Mouse (Mus musculus) megakaryocyte progenitor cell, adult 5-6 weeks (primary cell): ENCODE results near the gene Klk7. TPM values are rescaled to one million over a fixed set of nuclear protein-coding genes. Genes with fewer than 3 reads are reported as not detected.

Source experiments
- total RNA-seq, 2 experiments: library from RNA; stranded (forward) in 1 of 2; stranded (reverse) in 1 of 2; fragments of 157-497, 149-512 nt in 1 of 2; fragments of 200-1000 nt in 1 of 2; gene quantifications; 2 replicates each; pipeline versions ENCODE4 v1.2.3 to v1.2.4; 2015 to 2017

Gene Klk7
- total RNA-seq, 2 experiments from 2014 or later: not detected

Other genes with a start within 250 kb of the Klk7 start
- gene Zfp658, start 249.0 kb upstream of the Klk7 start, total RNA-seq (2015): 0.54 and 1.1 TPM in 2 replicates
- gene Zfp658, start 249.0 kb upstream of the Klk7 start, total RNA-seq (2017): 1.0 and 2.1 TPM in 2 replicates
- 11.6 and 12.4 TPM in 2 replicates for gene Zfp719, start 231.7 kb upstream of the Klk7 start, total RNA-seq (2015)
- gene Zfp719, start 231.7 kb upstream of the Klk7 start, total RNA-seq (2017): 6.8 and 7.3 TPM in 2 replicates
- gene Zfp819, start 204.1 kb upstream of the Klk7 start, total RNA-seq (2015): 0.96 and 1.8 TPM in 2 replicates
- 0.91 and 2.2 TPM in 2 replicates for gene Zfp819, start 204.1 kb upstream of the Klk7 start, total RNA-seq (2017)
- not detected in 2 replicates for gene Ceacam18, start 176.6 kb upstream of the Klk7 start, total RNA-seq (2015)
- not detected in 2 replicates for gene Ceacam18, start 176.6 kb upstream of the Klk7 start, total RNA-seq (2017)
- 7.2 and 13.1 TPM in 2 replicates for gene Siglece, start 151.1 kb upstream of the Klk7 start, total RNA-seq (2015)
- 7.2 and 8.9 TPM in 2 replicates for gene Siglece, start 151.1 kb upstream of the Klk7 start, total RNA-seq (2017)
- gene Ctu1, start 139.3 kb upstream of the Klk7 start, total RNA-seq (2015): 7.1 and 7.5 TPM in 2 replicates
- 5.4 and 6.1 TPM in 2 replicates for gene Ctu1, start 139.3 kb upstream of the Klk7 start, total RNA-seq (2017)
- gene Klk14, start 120.9 kb upstream of the Klk7 start, total RNA-seq (2015): not detected in 2 replicates
- gene Klk14, start 120.9 kb upstream of the Klk7 start, total RNA-seq (2017): not detected in 2 replicates
- gene Klk13, start 98.7 kb upstream of the Klk7 start, total RNA-seq (2015): not detected in 2 replicates
- gene Klk13, start 98.7 kb upstream of the Klk7 start, total RNA-seq (2017): not detected in 2 replicates
- not detected in 2 replicates for gene Klk12, start 42.4 kb upstream of the Klk7 start, total RNA-seq (2015)
- gene Klk12, start 42.4 kb upstream of the Klk7 start, total RNA-seq (2017): not detected in 2 replicates
- gene Klk11, start 36.7 kb upstream of the Klk7 start, total RNA-seq (2015): not detected in 2 replicates
- not detected in 2 replicates for gene Klk11, start 36.7 kb upstream of the Klk7 start, total RNA-seq (2017)
- not detected in 2 replicates for gene Klk10, start 30.3 kb upstream of the Klk7 start, total RNA-seq (2015)
- not detected in 2 replicates for gene Klk10, start 30.3 kb upstream of the Klk7 start, total RNA-seq (2017)
- not detected in 2 replicates for gene Klk9, start 19.4 kb upstream of the Klk7 start, total RNA-seq (2015)
- gene Klk9, start 19.4 kb upstream of the Klk7 start, total RNA-seq (2017): not detected in 2 replicates
- 20.1 and 26.6 TPM in 2 replicates for gene Klk8, start 13.7 kb upstream of the Klk7 start, total RNA-seq (2015)
- gene Klk8, start 13.7 kb upstream of the Klk7 start, total RNA-seq (2017): 12.5 and 13.3 TPM in 2 replicates
- not detected in 2 replicates for gene Klk6, start 13.2 kb downstream of the Klk7 start, total RNA-seq (2015)
- not detected in 2 replicates for gene Klk6, start 13.2 kb downstream of the Klk7 start, total RNA-seq (2017)
- not detected in 2 replicates for gene Klk5, start 30.7 kb downstream of the Klk7 start, total RNA-seq (2015)
- not detected in 2 replicates for gene Klk5, start 30.7 kb downstream of the Klk7 start, total RNA-seq (2017)
- gene Klk4, start 69.9 kb downstream of the Klk7 start, total RNA-seq (2015): not detected in 2 replicates
- gene Klk4, start 69.9 kb downstream of the Klk7 start, total RNA-seq (2017): not detected in 2 replicates
- gene Klk15, start 122.4 kb downstream of the Klk7 start, total RNA-seq (2015): not detected in 2 replicates
- gene Klk15, start 122.4 kb downstream of the Klk7 start, total RNA-seq (2017): not detected in 2 replicates
- gene Klk1b8, start 139.4 kb downstream of the Klk7 start, total RNA-seq (2015): not detected in 2 replicates
- gene Klk1b8, start 139.4 kb downstream of the Klk7 start, total RNA-seq (2017): not detected in 2 replicates
- gene Klk1b1, start 155.5 kb downstream of the Klk7 start, total RNA-seq (2015): not detected in 2 replicates
- not detected in 2 replicates for gene Klk1b1, start 155.5 kb downstream of the Klk7 start, total RNA-seq (2017)
- not detected in 2 replicates for gene Klk1b9, start 164.8 kb downstream of the Klk7 start, total RNA-seq (2015)
- gene Klk1b9, start 164.8 kb downstream of the Klk7 start, total RNA-seq (2017): not detected in 2 replicates
- gene Klk1b11, start 184.6 kb downstream of the Klk7 start, total RNA-seq (2015): not detected in 2 replicates
- not detected in 2 replicates for gene Klk1b11, start 184.6 kb downstream of the Klk7 start, total RNA-seq (2017)
- not detected in 2 replicates for gene Klk1b26, start 200.9 kb downstream of the Klk7 start, total RNA-seq (2015)
- gene Klk1b26, start 200.9 kb downstream of the Klk7 start, total RNA-seq (2017): not detected in 2 replicates
- not detected in 2 replicates for gene Klk1b27, start 241.0 kb downstream of the Klk7 start, total RNA-seq (2015)
- not detected in 2 replicates for gene Klk1b27, start 241.0 kb downstream of the Klk7 start, total RNA-seq (2017)